Mouse (Mus musculus) lung, postnatal 25 days (tissue): ENCODE data around the gene Ntrk3.

Experiments used
- DNase-seq: peaks from one replicate; pipeline ENCODE4 v3.0.0; 2022; ENCODE audit warnings: low spot score

The Ntrk3 gene

DNA sequence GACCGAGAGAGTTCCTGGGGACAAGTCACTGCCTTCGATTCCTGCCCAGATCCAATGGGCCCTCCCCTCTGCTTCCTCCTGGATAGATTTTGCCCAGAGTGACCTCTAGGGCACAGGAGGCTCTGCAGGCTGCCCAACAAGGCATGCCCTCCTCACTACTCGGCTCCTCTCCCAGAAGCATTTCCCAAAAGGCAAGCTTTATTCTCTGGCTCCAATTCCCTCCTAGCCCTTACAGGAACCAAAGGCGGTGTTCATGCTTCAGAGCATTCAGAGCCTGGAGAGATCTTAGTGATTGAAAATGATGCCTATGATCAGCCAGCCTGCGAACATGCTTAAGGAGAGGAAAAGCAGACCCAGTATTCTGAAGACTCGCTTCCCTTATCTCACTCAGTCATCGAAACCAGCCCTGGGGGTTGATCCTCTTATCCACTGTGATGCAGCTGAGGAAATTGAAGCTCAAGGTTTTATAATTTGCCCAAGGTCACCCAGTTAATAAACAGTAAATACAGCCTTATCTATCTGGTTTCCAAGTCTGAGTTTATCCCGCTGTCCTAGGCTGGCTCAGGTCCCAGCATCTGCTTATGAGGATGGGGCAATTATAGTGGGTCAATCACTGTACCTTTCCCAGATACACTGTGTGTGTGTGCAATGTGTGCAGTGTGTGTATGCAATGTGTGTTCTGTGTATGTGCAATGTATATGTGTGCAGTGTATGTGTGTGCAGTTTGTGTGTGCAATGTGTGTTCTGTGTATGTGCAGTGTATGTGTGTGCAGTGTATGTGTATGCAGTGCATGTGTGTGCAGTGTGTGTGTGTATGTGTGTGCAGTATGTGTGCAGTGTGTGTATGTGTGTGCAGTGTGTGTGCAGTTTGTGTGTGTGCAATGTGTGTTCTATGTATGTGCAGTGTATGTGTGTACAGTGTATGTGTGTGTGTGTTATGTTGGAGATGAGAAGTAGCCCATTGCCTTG, 376.2 kb downstream of the Ntrk3 start:
- no peak for DNase-seq

- DNase-seq = no peak
Observed at GRCm38 (mm10) chr7:78347464-78347863, 390.3 kb downstream of the Ntrk3 start.

DNA sequence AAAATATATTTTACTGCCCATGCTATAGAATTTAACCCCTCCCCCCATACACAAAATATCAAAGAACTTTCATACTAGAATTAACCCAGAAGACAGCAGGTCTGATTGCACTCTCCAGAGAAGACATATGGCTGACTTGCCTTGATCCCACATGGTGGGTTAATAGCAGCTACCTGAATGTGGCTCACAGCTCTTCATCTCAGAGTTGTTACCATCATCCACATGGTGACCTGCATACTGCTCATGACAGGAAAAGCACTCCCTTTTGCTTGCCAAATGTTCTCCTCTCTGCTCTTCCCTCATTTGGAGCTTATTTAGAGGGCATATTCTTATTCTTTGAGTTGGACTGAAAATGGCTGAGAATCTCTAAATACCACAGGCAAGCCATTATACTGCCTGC, 404.4 kb downstream of the Ntrk3 start:
- no peak for DNase-seq

- DNase-seq = no peak
Observed at GRCm38 (mm10) chr7:78328301-78328700, 409.5 kb downstream of the Ntrk3 start.

DNA sequence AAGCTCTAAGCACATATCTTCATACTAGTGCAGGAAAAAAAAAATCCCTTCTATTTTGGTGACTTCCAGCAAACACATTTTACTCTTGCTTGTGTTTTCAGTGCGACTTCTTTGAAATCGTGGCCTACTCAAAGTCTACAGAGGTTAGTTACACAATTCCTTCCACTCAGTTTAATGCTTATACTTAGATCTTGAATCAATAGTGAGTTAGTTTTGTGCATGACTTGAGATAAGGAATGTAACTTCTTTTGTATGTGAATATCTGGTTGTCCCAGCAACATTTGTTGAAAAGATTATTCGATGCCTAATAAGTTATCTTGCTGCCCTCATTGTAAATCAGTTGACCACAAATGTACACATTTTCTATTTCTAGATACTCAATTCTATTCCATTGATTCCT, 411.6 kb downstream of the Ntrk3 start:
- DNase-seq = no peak

DNA sequence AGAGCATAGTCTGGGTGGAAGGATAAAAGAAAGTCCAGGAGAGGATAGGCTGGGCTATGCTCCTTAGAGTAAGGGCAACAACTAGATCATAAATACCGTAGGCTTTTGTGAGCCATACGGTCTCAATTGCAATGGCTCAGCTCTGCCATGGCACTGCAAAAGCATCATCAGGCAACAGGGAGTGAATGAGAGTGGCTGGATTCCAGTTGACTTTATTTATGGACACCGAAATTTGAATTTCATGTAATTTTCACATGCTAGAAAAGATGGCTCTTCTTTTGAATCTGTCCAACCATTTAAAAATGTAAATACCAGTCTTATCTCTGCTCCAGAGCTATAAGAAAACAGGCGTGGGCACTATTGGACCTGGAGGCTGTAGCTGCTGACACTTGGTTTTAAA, 419.2 kb downstream of the Ntrk3 start:
- DNase-seq = no peak

DNA sequence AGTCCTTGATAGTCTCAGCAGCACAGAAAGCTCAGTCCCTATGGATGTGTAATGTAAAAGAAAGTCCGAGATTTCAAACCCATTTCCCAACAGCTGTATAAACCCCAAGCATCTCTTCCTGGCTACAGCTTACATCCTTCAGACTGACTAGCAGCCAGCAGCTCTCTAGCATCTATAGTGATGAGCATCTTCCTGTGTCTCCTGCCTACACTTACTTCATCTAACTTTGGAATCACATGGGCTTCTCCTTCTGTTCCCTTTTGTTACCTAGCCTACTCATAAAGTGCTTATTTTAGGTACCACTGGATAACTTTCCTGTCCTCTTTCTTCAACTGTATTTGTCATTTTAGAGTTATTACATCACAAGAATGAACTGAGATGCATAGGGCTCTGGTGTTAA, 432.0 kb downstream of the Ntrk3 start:
- no peak for DNase-seq

GRCm38 (mm10) chr7:78305029-78305428, 432.8 kb downstream of the Ntrk3 start:
- DNase-seq = no peak

DNA sequence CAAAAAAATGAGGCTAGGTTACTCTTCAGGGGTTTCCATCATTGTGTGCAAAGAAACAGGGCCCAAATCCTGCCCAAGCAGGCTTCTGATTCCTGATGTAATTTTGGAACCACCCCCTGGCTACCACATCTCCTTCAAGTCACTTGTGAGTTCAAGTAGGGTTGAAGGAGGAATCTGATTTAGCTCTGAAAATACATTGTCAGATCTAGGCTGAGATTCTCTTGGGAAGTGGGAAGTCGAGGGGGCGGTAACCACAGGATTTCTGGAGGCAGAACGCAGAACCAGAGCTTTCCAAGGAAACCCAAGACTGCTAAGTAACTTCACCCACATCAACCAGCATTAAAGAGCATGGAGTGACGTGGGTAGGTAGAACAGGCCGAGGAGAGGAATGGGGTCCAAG, 440.5 kb downstream of the Ntrk3 start:
- no peak for DNase-seq

DNA sequence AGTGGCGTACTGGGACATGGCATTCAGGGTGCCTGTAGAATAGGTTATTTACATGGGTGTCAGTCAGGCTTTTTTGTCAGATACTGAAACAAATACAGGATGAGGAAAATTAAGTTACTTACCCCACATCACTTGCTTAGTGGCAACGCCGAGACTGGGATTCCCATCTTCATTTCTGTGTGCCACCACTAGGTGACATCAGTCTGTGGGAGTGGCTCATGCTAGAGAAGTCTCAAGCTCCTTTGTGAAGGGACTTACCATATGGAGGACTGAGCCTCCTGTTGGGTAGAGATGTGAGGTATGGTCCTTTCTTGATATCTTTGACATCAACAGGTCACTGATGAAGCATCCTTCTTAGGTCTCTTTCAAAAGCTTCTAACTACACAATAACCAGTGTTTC, 443.5 kb downstream of the Ntrk3 start:
- DNase-seq = no peak

DNA sequence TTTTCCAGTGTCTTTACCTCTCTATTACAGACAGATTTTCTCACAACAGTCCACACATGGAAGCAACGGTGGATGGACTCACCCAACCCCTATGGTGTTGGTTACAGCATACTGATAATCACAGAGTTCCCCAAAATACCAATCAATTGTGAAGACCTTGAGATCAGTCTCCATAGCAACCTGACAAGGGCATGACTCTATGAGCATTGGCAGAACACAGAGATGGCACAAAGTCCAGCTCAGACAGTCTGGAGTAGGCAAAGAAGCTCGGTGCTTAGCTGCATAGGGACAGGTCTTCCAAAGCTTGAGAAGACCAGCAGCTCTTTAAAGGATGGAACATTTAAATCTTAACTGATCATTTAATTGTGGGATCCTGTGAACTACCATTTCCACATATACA, 447.6 kb downstream of the Ntrk3 start:
- no peak for DNase-seq

GRCm38 (mm10) chr7:78286516-78287238, 451.1 kb downstream of the Ntrk3 start:
- DNase-seq = no peak

DNA sequence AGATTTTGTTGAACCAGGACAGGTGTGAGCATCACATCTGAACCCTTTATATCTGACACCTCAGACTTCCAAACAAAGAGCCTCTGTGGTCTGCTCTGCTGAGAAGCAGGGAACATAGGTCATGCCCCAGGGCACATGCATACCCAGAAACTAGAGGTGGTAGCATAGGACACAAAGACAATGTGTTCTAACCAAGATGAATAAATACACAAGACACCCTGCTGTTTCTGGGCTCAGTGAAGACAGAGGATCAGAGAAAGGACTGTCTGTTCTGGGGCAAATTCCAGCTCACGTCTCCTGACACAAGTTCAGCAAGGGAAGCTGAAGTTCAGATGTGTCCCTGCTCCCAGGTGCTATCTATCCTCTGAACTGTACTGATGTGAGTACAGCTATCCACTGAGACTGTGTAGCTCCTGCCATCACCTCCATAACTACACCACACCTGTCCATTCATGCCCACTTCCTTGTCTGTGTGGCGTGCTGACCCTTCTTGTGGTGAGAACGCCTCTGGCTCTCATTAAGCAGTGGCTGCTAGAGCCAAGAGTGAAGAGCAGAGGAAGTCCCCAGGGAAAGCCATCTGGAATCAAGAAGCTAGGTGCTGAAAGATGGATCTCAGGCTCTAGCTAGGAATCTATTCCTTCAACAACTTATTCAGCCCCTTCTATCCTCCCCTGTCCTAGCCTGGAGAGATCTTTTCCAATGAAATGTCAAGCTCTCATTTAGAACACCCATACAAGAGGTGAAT, 468.1 kb downstream of the Ntrk3 start:
- DNase-seq = peak; percentile 6

DNA sequence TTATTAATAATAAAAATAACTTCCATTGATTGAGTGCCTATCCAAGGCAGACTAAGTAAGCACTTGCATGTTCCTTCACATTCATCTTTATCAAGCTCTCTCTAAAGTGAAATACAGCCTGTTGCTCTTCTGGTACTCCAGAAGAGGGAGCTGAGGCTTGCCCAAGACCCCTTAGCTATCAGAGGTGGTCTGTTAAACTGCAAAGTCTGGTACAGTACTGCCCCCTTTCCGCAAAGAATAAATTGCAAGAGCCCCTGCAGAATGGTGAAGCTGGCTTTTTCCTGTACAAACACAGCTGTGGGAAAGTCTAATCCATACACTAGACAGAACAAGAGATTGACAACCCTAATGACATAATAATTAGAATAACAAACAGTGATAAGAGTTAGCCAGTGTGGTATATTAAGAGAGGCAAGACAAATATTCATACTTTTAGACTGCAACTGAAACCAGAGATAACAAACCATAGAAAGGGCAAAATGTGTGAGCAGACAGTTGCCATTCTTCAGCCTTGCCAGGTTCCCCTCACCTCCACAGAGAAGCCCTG, 470.3 kb downstream of the Ntrk3 start:
- no peak for DNase-seq

- DNase-seq = no peak
Observed at GRCm38 (mm10) chr7:78264432-78265002, 473.3 kb downstream of the Ntrk3 start.

DNA sequence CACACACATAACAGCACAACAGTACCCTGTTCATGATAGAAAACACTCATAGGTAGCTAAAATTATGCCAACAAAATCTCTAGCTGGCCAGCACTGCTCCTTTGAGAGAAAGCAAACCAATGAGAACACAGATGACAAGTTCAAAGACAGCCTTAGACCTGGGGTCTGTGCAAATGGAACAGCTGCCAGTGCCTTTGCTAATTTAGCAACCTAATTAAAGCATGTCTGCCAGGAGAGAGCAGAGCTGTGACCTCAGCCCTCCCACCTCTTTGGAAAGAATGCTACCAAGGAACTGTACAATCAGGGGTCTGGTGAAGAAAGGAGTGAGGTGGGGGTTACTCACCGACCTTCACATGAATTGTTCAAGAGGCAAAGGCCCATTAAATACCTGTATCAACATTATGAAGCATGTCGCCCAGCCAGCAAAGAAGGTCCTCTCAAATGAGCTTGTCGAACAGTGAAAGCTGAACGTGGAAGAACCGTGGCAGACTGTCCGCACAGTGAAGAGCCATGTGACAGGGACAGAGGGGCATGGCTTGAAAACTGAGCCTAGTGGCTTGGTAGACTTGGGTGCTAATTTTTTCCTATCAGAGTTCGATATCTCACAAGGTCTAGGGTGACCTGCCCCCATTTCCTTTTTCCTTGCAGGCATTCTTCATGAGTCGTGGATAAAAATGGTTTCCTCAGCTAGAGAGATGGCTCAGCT, 476.2 kb downstream of the Ntrk3 start:
- no peak for DNase-seq

DNA sequence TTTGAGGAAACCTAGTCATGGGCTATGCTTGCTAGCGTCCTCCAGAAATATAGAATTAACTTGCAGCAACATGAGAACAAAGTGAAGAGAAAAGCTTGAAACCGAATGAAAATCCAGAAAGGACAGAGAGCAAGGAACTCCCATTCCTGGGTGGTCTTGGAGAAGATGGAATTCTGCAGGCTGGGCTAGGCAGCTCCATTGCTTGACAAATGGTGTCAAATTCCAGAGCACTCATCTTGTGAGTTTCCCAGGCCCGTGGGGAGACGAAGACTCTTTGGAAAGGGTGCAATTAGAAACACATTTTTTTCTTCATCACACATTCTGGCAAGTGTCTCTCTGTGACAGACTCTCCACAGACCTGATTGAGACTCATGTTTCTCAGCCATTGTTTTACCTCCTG, 479.7 kb downstream of the Ntrk3 start:
- no peak for DNase-seq

DNA sequence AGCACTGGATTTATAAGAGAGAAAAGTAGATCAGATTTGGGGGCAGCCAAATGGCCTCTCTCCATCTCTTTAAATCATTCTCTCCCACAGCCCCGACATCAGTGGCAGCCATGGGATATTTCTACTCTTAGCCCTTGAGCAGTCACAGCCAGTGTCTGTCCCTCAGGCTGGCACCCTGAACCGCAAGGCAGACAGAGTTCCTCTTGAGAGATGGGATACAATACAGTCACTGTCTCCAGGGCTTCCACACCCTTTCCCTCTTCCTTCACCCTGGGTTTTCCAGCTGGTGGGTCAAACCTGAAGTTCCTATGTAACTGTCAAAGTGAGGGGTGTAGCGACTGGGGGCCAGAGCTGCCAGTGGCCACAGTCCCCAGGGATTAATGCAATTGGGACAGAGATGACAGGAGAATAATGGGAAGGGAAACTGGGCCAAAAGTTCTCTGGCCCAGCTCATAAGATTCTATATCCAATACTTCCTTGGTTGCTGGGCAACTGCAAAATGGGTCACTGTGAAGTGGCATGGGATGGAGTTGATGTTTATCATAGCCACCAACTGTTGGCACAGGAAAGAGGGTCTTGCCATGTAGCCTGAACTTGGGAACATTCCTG, 483.9 kb downstream of the Ntrk3 start:
- DNase-seq = no peak

- no peak for DNase-seq
Observed at GRCm38 (mm10) chr7:78248119-78248642, 489.6 kb downstream of the Ntrk3 start.

DNA sequence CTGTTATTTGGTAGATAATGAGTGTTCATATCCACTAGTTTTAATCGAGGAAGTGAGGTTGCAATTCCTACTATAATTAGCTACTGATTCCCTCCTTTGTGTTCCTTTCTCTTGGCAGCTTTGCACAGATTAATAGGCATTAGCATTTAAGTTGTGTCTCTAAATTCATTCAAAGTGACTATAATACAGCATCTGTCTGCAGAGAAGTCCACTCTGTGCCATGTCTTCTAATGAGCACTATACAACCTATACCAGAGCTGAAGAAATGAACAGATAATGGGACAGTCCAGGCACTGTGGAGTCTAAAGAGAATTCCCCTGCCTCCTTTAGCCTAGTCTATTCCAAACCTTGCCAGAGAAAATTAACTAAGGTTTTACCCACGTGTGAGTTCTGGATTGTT, 498.8 kb downstream of the Ntrk3 start:
- no peak for DNase-seq

DNA sequence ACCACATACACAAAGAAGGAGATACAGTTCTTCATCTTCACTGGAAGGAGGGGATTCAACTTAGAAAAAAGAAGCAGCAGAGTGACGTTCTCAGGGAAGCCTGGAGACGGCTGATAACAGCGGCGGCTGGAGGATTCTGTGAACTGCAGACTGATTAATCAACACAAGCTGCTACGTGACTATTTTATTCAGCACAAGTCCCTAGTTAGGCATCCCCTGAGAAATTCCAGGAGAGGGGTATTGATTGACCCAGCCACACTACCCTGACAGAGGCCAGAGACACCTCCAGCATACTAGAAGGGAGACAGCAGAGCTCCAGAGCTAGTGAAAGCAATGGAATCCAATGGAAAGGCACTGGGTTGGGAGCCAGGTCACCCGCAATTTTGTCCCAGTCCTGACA, 516.1 kb downstream of the Ntrk3 start:
- DNase-seq = no peak
